Mouse (Mus musculus) heart, adult 18-20 months (tissue): ENCODE measurements around the gene Dapk2. TPM values are rescaled to one million over a fixed set of nuclear protein-coding genes. Genes with fewer than 3 reads are reported as not detected.

Experiments used
- DNase-seq, 2 experiments: peaks; one replicate each; pipeline ENCODE4 v3.0.0; 2021 to 2022; ENCODE audit warnings: mixed read lengths in 1 of 2
- total RNA-seq, 2 experiments: library from RNA; stranded (reverse); gene quantifications; 2 replicates each; pipeline ENCODE4 v1.2.3; 2021

The Dapk2 gene
- total RNA-seq, 2 experiments from 2014 or later, result 4.0 to 4.9 TPM

DNA sequence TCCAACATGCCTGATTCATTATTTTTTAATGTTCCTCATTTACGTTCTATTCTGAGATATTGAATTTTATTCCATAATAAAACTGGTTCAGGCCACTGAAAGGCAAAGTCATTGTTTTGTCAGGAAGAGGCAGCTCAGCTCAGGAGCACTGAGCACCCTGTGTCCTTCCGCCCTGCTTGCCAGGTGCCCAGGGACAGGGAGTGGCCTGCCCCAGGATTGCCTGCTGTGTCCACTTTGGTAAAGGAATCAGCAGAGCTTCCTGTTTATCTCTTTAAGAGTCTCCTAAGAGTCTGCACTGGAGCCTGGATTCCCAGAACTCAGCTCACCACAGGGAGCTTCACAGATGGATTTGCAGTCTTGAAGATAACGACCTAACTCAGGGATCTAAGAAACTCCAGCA lies 153.4 kb downstream of the Dapk2 start:
- DNase-seq, result peak; percentile 39 to 76

DNA sequence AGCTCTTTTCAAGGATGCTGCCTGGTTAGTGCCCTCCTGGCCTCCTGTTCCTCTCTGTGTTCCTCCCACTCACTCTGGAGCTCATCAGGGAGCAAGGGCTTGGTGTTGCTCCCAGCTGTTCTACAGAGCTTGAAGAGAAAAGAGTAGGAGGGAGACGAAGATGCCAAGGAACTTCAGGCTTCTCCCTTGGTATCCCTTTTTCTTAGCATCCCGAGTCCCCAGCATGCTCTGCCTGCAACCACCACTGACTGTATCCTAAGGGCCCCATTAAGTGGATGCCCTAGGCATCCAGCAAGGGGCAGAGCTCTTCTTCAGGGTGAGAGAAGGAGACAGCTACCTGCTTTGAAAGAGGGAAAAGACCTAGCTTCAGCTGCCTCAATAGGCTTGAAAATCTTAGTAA lies 158.6 kb downstream of the Dapk2 start:
- DNase-seq, result no peak

Other genes starting within 250 kb of the Dapk2 start
- 10 to 100 TPM; 15.3 to 16.5 TPM for gene Trip4, start 249.4 kb upstream of the Dapk2 start, total RNA-seq
- 1 to 10 TPM; 8.5 to 8.8 TPM for gene Csnk1g1, start 249.3 kb upstream of the Dapk2 start, total RNA-seq
- gene Ppib, start 98.0 kb upstream of the Dapk2 start, total RNA-seq, result 100 to 1,000 TPM; 102 to 105 TPM
- gene Snx22, start 88.5 kb upstream of the Dapk2 start, total RNA-seq, result under 1 TPM; 0.46 to 0.50 TPM
- gene Snx1, start 31.6 kb upstream of the Dapk2 start, total RNA-seq, result 10 to 100 TPM; 27.3 to 27.8 TPM
- 10 to 100 TPM; 68.7 to 71.3 TPM for gene Ciao2a, start 31.6 kb upstream of the Dapk2 start, total RNA-seq
- 10 to 100 TPM; 31.4 to 36.5 TPM for gene Herc1, start 192.2 kb downstream of the Dapk2 start, total RNA-seq